Mouse (Mus musculus): Measurements from ENCODE around the gene Ppp1r9b.
"Not testable (repeated sequence)": the region's sequence is repeated elsewhere in the genome, so short reads cannot be mapped to it uniquely, and the experiment has no call there.

Gene Ppp1r9b

GRCm38 (mm10) chr11:94997596-94997995 lies 6.8 kb downstream of the Ppp1r9b start:
- DNase-seq (ENCODE audit: low spot score in 2 of 2) = no peak

- peak in 1 of 2 experiments; percentile 46 for DNase-seq (ENCODE audit: low spot score in 2 of 2)
Observed at GRCm38 (mm10) chr11:94998041-94998531, 7.3 kb downstream of the Ppp1r9b start.

- DNase-seq (ENCODE audit: low spot score in 2 of 2) = no peak
Observed at GRCm38 (mm10) chr11:95000128-95000527, 9.3 kb downstream of the Ppp1r9b start.

GRCm38 (mm10) chr11:95000548-95000947 lies 9.7 kb downstream of the Ppp1r9b start:
- peak in 1 of 2 experiments; percentile 66 for DNase-seq (ENCODE audit: low spot score in 2 of 2)

- DNase-seq (ENCODE audit: low spot score in 2 of 2) = peak; percentile 69 to 76
Observed at GRCm38 (mm10) chr11:95001058-95001457, 10.2 kb downstream of the Ppp1r9b start.

- no peak for DNase-seq (ENCODE audit: low spot score in 2 of 2)
Observed at GRCm38 (mm10) chr11:95001584-95002347, 10.9 kb downstream of the Ppp1r9b start.

GRCm38 (mm10) chr11:95002705-95003104 lies 11.9 kb downstream of the Ppp1r9b start:
- no peak for DNase-seq (ENCODE audit: low spot score in 2 of 2)

GRCm38 (mm10) chr11:95004136-95004936 lies 13.5 kb downstream of the Ppp1r9b start:
- DNase-seq (ENCODE audit: low spot score in 2 of 2) = peak in 1 of 2 experiments; percentile 54

GRCm38 (mm10) chr11:95004937-95005198 lies 14.0 kb downstream of the Ppp1r9b start:
- DNase-seq (ENCODE audit: low spot score in 2 of 2) = no peak

GRCm38 (mm10) chr11:95006038-95006437 lies 15.2 kb downstream of the Ppp1r9b start:
- no peak for DNase-seq (ENCODE audit: low spot score in 2 of 2)

- peak; percentile 69 to 75 for DNase-seq (ENCODE audit: low spot score in 2 of 2)
Observed at GRCm38 (mm10) chr11:95006525-95007219, 15.8 kb downstream of the Ppp1r9b start.

- DNase-seq (ENCODE audit: low spot score in 2 of 2) = no peak
Observed at GRCm38 (mm10) chr11:95007418-95007817, 16.6 kb downstream of the Ppp1r9b start.

GRCm38 (mm10) chr11:95008661-95009628 lies 18.1 kb downstream of the Ppp1r9b start:
- DNase-seq (ENCODE audit: low spot score in 2 of 2) = no peak

- peak; percentile 50 to 58 for DNase-seq (ENCODE audit: low spot score in 2 of 2)
Observed at GRCm38 (mm10) chr11:95009629-95010014, 18.8 kb downstream of the Ppp1r9b start, which contains the start of gene Samd14. Gene Samd14, plus strand, starts transcription at chr11:95009879.

- DNase-seq (ENCODE audit: low spot score in 2 of 2) = no peak
Observed at GRCm38 (mm10) chr11:95010141-95010739, 19.4 kb downstream of the Ppp1r9b start.

GRCm38 (mm10) chr11:95010841-95011403 lies 20.1 kb downstream of the Ppp1r9b start:
- DNase-seq (ENCODE audit: low spot score in 2 of 2) = not testable (repeated sequence)

GRCm38 (mm10) chr11:95011416-95011815 lies 20.6 kb downstream of the Ppp1r9b start:
- no peak for DNase-seq (ENCODE audit: low spot score in 2 of 2)

- DNase-seq (ENCODE audit: low spot score in 2 of 2) = no peak
Observed at GRCm38 (mm10) chr11:95012075-95012474, 21.2 kb downstream of the Ppp1r9b start.

GRCm38 (mm10) chr11:95012487-95012886 lies 21.7 kb downstream of the Ppp1r9b start:
- DNase-seq (ENCODE audit: low spot score in 2 of 2) = no peak

- DNase-seq (ENCODE audit: low spot score in 2 of 2) = no peak
Observed at GRCm38 (mm10) chr11:95015484-95015883, 24.6 kb downstream of the Ppp1r9b start.
